Mouse (Mus musculus) MEL-GATA-1-ER (cell line): Measurements from ENCODE around the gene Pigk.

ENCODE experiments used
- DNase-seq: peaks from one replicate; pipeline ENCODE4 v3.0.0-alpha.2; 2012; ENCODE audit warnings: low read depth; ENCODE audit errors: extremely low read depth

Gene Pigk

GRCm38 (mm10) chr3:152932096-152932495, 218.2 kb downstream of the Pigk start:
- no peak for DNase-seq

DNA sequence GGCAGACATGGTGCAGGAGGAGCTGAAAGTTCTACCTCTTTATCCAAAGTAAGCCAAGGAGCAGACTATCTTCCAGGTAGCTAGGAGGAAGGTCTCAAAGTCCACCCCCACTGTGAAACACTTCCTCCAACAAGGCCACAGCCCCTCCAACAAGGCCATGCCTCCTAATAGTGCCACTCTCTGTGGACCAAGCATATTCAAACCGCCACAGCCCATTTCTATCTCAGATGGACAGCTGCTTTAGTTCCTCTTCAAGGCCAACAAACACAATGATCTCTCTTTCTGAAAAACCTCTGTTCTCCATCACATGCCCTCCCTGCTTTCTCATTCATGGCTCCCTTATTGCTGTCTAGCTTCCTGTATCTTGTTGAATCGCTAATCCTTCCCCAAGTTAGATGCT, 218.6 kb downstream of the Pigk start:
- DNase-seq, result no peak

- DNase-seq, result no peak
These were observed 219.8 kb downstream of the Pigk start for GRCm38 (mm10) chr3:152933737-152934136.

- DNase-seq, result no peak
These were observed 222.4 kb downstream of the Pigk start for GRCm38 (mm10) chr3:152936313-152936712.

GRCm38 (mm10) chr3:152941671-152942070, 227.8 kb downstream of the Pigk start:
- DNase-seq, result no peak

GRCm38 (mm10) chr3:152942985-152943384, 229.1 kb downstream of the Pigk start:
- no peak for DNase-seq

DNA sequence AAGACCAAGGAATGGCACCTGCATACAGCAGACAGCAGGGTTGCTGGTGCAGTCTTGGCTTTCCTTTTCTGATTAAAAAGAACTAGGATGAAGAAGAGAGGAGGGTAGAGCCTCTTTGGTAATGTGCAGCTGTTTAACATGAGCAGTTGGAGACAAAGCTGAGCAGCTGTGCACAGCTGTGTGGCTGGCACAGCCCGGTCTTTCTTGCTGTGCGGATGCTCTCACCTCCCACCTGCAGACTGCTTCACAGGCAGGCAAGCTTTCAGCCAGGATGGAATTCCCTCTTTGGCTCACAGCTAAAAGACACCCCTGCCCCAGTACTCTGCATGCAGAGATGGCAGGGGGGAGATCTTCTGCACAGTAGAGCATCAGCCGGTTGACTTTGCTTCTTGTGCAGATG, 230.9 kb downstream of the Pigk start:
- DNase-seq, result no peak

DNA sequence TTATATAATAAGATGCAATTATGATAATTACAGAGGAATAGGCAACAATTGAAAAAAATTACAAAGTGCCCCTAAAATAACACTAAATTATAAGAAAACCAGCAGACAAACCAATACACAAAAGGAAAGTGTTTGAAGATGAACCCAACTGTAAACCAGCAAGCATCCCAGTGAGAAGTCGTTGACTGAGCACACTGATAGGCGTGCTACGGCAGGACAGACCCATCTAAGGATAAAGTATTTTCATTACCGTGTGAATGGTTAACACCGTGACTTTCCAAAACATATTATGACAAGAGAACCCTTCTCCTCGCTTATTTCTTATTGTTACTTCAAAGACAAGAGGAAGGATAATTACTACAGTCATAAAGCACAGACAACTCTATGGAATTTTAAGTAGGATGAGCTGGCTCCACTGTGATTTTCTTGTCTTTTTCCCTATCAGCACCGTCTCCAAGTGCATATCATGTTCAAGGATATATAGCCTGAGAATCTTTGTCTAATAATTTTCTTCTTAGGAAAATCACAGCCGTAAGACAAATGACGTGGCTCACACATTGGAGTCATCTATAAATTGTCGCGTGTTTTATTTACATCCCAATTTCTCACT, 233.2 kb downstream of the Pigk start:
- no peak for DNase-seq

GRCm38 (mm10) chr3:152948556-152948955, 234.7 kb downstream of the Pigk start:
- no peak for DNase-seq

- DNase-seq, result no peak
These were observed 235.4 kb downstream of the Pigk start for GRCm38 (mm10) chr3:152949233-152949777.

- peak; percentile 98 for DNase-seq
These were observed 236.4 kb downstream of the Pigk start for GRCm38 (mm10) chr3:152950299-152950698.

DNA sequence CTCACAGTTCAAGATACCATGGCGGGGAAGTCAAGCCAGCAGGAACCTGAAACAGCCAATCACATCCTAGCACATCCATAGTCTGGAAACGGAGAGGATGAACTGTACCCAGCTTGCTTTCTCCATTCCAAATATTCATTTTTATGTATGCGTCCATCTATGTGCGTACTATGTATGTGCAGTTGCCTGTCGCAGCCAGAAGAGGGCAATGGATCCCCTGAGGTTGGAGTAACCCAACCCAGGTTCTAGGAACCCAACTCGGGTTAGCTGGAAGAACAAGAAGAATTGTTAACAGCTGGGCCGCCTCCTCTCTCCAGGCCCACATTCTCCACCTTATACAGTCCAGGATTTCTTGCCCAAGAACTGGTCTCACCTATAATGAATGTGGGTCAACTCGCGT, 237.0 kb downstream of the Pigk start:
- DNase-seq, result peak; percentile 68

DNA sequence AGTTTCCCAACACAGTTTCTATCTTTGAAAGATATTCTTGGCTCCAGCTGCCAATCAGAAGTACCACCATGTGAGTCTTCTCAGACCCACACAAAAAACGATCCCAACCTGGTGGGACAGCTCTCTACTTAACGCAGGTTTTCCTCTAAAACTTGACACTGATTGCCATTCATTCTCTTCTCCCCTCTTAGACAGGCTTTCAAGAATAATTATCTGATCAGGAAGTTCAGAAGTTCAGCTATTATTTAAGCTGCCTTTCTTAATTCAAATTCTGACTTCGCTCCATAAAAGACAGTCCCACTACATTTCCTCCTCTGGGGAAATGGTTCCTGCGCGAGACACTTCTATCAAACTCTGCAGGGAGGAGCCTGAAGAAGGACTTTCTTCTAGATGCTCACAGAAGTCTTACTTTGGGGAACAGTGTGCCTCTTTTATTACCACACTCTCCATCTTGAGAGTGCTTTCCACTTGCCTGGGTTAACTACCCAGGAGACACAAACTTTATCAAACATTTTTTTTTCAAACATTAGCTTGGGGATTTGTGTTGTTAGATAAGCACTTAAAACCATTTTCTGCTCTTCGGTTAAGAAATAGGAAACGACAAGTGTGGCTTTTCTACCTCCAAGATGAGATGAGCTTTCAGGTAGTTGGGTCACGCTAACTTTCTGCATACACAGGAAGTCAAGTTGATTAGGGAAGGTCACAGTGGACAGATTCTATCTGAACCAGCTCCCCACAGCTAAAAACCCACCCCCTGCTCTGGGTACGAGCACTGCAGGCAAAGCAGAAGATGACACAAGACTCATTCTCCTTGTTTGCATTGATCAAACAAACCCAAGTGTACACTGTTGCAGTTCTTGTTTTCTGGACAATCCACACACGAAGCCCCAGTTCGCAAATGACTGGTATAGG, 238.0 kb downstream of the Pigk start:
- DNase-seq, result peak; percentile 67

DNA sequence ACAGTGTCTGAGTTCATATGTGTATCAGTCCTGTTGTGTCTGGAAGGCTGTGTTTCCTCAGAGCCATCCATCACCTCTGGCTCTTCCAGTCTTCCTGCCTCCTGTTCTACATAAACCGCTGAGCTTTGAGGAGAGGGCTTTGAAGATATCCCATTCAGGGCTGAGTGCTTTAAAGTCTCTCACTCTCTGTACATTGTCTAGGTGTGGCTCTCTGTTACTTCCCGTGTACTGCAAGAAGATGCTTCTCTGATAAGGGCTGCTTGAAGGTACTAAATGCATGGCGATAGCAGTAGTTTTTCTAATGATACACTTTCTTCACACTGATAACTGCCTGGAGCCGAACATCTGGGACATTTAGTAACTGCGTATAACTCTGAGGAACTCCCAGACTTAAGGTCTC, 242.1 kb downstream of the Pigk start:
- DNase-seq, result no peak

DNA sequence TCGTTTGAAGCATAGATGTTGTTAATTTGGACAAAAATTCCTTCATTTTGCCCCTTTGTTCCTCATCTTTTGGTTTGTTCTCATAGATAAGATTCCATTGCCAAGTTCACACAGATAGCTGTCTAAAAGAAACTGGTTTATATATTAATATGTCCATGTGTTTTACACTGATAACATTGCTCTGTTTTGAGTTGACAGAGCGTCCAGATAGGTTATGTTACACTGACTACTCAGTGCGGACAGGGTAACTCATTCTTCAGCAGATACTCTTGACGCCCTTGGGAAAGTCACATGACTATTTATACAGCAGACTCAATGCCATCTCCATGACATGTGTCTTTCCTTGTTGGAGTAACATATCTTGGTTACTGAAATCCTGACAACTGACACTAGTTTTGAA, 242.9 kb downstream of the Pigk start:
- DNase-seq, result no peak

- peak; percentile 68 for DNase-seq
These were observed 244.7 kb downstream of the Pigk start for GRCm38 (mm10) chr3:152958358-152959150.

GRCm38 (mm10) chr3:152961855-152962376, 248.0 kb downstream of the Pigk start:
- DNase-seq, result no peak

DNA sequence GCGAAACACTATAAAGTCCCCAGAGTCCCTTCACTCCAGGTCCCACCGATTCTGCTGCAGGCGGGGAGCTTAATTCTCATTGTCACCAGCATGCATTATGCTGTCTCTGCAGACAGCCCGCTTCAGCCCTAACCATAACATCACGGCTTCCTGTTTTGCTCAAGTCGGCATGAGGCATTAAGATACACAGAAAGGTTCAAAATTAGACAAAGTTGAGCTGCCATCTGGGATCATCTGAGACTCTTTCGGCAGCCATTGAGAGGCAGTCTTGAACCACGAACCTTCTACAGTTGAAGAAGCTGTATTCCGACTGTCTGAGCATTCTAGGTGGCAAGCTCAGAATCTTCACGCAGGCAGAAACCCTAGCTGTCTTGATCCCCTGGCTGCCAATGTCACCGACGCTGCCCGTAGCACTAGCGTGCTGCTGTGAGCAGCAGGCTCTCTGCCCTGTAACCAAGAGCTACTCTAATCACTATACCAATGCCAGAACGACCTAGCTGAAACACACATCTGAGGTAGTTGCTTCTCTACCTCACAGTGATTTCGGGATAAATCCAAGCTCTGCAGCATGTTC, 256.0 kb downstream of the Pigk start:
- no peak for DNase-seq

DNA sequence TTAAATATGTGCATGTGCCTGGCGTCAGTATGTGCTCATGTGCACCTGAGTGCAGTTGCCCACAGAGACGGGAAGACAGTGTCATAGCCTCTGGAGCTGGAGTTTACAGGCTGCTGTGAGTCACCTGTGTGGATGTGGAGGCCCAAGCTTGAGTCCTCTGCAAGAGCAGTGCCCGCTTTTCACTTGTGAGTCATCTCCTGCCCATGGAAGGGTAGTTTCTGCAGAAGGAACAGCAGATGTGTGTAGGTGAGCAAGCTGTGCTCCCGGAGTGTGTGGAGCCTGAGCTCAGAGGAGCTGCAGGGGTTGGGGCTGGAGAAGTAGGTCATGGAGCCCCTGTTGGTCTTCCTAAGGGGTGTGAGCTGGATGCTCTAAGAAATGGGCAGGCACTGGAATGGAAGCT, 257.5 kb downstream of the Pigk start:
- DNase-seq, result no peak

- DNase-seq, result peak; percentile 97
These were observed 265.7 kb downstream of the Pigk start for GRCm38 (mm10) chr3:152979481-152980092.

DNA sequence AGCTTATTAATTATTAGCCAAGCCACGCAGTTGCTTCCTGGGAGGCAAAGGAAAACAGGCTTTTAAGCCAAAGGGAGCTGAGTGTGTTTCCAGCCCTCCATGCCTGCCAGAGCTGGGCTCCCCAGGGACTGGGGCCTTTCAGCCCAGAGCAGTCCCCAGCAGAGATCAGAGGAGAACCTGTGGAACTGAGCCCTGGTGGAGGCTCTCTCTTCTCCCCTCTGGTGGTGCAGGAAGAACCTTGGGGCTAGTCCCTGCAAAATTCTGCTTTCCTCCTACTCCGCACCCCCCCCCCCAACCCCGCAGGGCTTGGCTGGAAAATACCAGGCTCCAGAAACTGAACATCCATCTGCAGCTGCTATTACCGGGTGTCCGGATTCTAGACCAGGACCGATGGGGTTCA, 266.5 kb downstream of the Pigk start:
- DNase-seq, result no peak
